Mouse (Mus musculus) hindbrain, postnatal 0 days (tissue): ENCODE measurements at regions not wholly inside any gene's neighbourhood (a gene's known extent, or its start where the extent isn't known, plus 50 kb on each side); places are given as distances from the start of the nearest gene placed in this dataset.

ENCODE experiments used
- ATAC-seq: fragments of 200-750 bp; cut with Nextera tagmentation; 2 replicates; pipeline ENCODE4 v1.8.0; 2017; ENCODE audit warnings: mild to moderate bottlenecking, moderate TSS enrichment, moderate library complexity
- DNase-seq: peaks from one replicate; pipeline ENCODE4 v3.0.0-alpha.2; 2015; ENCODE audit warnings: low spot score
- H3K27ac ChIP-seq: fragments of 300-500 bp; sonication (generic); 2 replicates; pipeline ENCODE4 v1.5.1; 2014; ENCODE audit warnings: mild to moderate bottlenecking
- H3K27me3 ChIP-seq: fragments of 300-500 bp; sonication (generic); 2 replicates; pipeline ENCODE4 v1.6.1; 2014; ENCODE audit warnings: low read length, mixed read lengths; ENCODE audit not compliant: insufficient read depth
- H3K36me3 ChIP-seq: fragments of 300-500 bp; sonication (generic); 2 replicates; pipeline ENCODE4 v1.6.1; 2014; ENCODE audit warnings: low read length, mixed read lengths; ENCODE audit not compliant: insufficient read depth
- H3K4me1 ChIP-seq: fragments of 300-500 bp; sonication (generic); 2 replicates; pipeline ENCODE4 v1.6.1; 2014; ENCODE audit warnings: antibody characterized with exemption, low read length, mixed read lengths; ENCODE audit not compliant: insufficient read depth
- H3K4me2 ChIP-seq: fragments of 300-500 bp; sonication (generic); 2 replicates; pipeline ENCODE4 v1.6.1; 2014; ENCODE audit warnings: low read depth, mild to moderate bottlenecking, low read length, moderate library complexity, mixed read lengths
- H3K4me3 ChIP-seq: fragments of 300-500 bp; sonication (generic); 2 replicates; pipeline ENCODE4 v1.5.1; 2014; ENCODE audit warnings: low read length
- H3K9ac ChIP-seq: fragments of 300-500 bp; sonication (generic); replicated peaks from 2 replicates; pipeline ENCODE4 v1.6.1; 2014; ENCODE audit warnings: mild to moderate bottlenecking, low read length, moderate library complexity, mixed read lengths
- H3K9me3 ChIP-seq: fragments of 300-500 bp; sonication (generic); 2 replicates; pipeline ENCODE4 v1.6.1; 2016; ENCODE audit warnings: low read length, mixed read lengths
- CTCF ChIP-seq: IDR thresholded peaks from 2 replicates; pipeline ENCODE4 v1.5.1; 2016; ENCODE audit warnings: antibody characterized with exemption, control low read depth, low read depth
- WGBS: fragments of 180-500 bp; shearing (Covaris S2); extraction: QIAGEN DNeasy Blood & Tissue Kit; methylation state at CpG from one replicate; pipeline ENCODE4 v1.1.7; 2014; 5-methylcytosine and 5-hydroxymethylcytosine counted together

DNA sequence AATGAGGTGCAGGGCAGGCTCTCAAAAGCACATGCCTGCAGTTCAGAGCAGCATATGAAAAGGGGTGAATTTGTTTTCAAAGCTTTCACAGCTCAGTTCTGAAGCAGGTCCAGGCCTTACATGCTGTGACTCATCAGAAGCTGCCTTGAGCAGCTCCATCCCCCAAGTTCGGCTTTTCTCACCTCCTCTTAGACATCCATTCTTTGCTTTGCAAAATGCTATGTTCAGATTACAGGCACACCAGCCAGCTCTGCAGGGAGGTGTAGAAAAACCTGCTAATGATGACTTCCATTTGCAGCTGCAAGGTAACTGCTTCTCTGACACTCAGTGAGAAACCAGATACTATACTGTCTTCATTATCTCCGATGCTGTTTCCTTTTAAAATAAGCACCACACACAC is 532.0 kb upstream of the Tbl1xr1 start:
- WGBS = 50% methylated on average over 2 of the region's 2 CpGs
- DNase-seq = peak; percentile 3
- Histone ChIP-seq H3K27me3 (no peaks in the 10 kb centered on the region), H3K36me3 (no peaks in the 10 kb centered on the region), H3K9me3 (no peaks in the 10 kb centered on the region), H3K4me2 (no peak overlapping the region), H3K4me1 (no peaks in the 10 kb centered on the region), H3K9ac (no peak overlapping the region), H3K27ac (no peak overlapping the region), H3K4me3 (no peak overlapping the region)
- ATAC-seq = no peak
- no peak for TF ChIP-seq CTCF

GRCm38 (mm10) chr3:21545156-21545893 is 531.1 kb upstream of the Tbl1xr1 start:
- 39% methylated on average over 5 of the region's 5 CpGs for WGBS
- Histone ChIP-seq H3K36me3 (no peaks in the 10 kb centered on the region), H3K27ac (no peak overlapping the region), H3K4me3 (no peak overlapping the region), H3K4me2 (no peak overlapping the region), H3K9me3 (no peaks in the 10 kb centered on the region), H3K27me3 (no peaks in the 10 kb centered on the region), H3K9ac (no peak overlapping the region), H3K4me1 (no peaks in the 10 kb centered on the region)
- ATAC-seq = no peak
- no peak for TF ChIP-seq CTCF
- no peak for DNase-seq

- TF ChIP-seq CTCF = no peak
- WGBS = 25% methylated on average over 2 of the region's 2 CpGs
- no peak overlapping the region for H3K27ac ChIP-seq
Measured at GRCm38 (mm10) chr3:21546411-21546810, 530.0 kb upstream of the Tbl1xr1 start.

DNA sequence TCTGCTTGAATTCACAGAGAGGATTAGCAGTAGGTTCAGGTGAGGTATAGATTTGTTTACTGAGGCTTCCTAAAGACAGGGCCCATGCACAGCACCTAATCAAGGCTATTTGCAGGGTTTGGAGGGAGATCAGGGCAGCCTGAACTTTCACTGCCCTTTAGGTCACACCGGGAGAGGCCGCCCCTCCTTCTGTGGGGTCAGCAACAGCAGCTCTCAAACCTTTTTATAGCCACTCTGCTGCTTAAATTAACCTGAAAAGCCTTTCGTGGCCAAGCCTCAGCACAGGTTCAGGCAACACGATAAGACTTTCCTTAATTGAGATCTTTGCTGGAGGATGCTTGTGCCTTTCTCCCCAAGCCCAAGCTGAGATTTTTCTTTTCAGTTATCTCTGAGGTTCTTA is 526.8 kb upstream of the Tbl1xr1 start:
- H3K4me1 ChIP-seq = peaks cover 7% of the 10 kb centered on the region
- H3K27me3 ChIP-seq = no peaks in the 10 kb centered on the region
- H3K4me3 ChIP-seq = no peak overlapping the region
- no peak overlapping the region for H3K4me2 ChIP-seq
- no peaks in the 10 kb centered on the region for H3K9me3 ChIP-seq
- 49% methylated on average over 4 of the region's 4 CpGs for WGBS
- H3K36me3 ChIP-seq = no peaks in the 10 kb centered on the region
- H3K9ac ChIP-seq = no peak overlapping the region
- no peak overlapping the region for H3K27ac ChIP-seq
- no peak for ATAC-seq
- DNase-seq = no peak
- TF ChIP-seq CTCF = no peak

More at GRCm38 (mm10) chr3:21546411-21546810, 530.0 kb upstream of the Tbl1xr1 start:
- no peak overlapping the region for H3K4me3 ChIP-seq
- no peak overlapping the region for H3K4me2 ChIP-seq
- no peaks in the 10 kb centered on the region for H3K4me1 ChIP-seq
- H3K27me3 ChIP-seq = no peaks in the 10 kb centered on the region
- H3K36me3 ChIP-seq = no peaks in the 10 kb centered on the region
- no peak for DNase-seq
- H3K9ac ChIP-seq = no peak overlapping the region
- no peaks in the 10 kb centered on the region for H3K9me3 ChIP-seq
- no peak for ATAC-seq

- peak; percentile 69 for DNase-seq
- Histone ChIP-seq H3K9ac (no peak overlapping the region), H3K27ac (peak overlapping the region; percentile 41; the same call in 1 of the 2 replicates), H3K4me3 (no peak overlapping the region), H3K9me3 (no peaks in the 10 kb centered on the region), H3K4me2 (no peak overlapping the region), H3K36me3 (no peaks in the 10 kb centered on the region), H3K27me3 (no peaks in the 10 kb centered on the region), H3K4me1 (peaks cover 7% of the 10 kb centered on the region)
- TF ChIP-seq CTCF = no peak
- peak; percentile 82 for ATAC-seq
- 22% methylated on average over 3 of the region's 3 CpGs for WGBS
Measured at GRCm38 (mm10) chr3:21553159-21553758, 523.2 kb upstream of the Tbl1xr1 start.

GRCm38 (mm10) chr3:21553859-21554258 is 522.6 kb upstream of the Tbl1xr1 start:
- no peak for TF ChIP-seq CTCF
- no peak overlapping the region for H3K4me2 ChIP-seq
- no peaks in the 10 kb centered on the region for H3K9me3 ChIP-seq
- H3K27me3 ChIP-seq = no peaks in the 10 kb centered on the region
- no peak overlapping the region for H3K9ac ChIP-seq
- no peak overlapping the region for H3K4me3 ChIP-seq
- no peak for ATAC-seq
- DNase-seq = no peak
- no peak overlapping the region for H3K27ac ChIP-seq
- H3K36me3 ChIP-seq = no peaks in the 10 kb centered on the region
- WGBS = 62% methylated on average over 1 of the region's 1 CpGs
- H3K4me1 ChIP-seq = peaks cover 7% of the 10 kb centered on the region

- Histone ChIP-seq H3K4me3 (no peak overlapping the region), H3K4me2 (no peak overlapping the region), H3K9ac (no peak overlapping the region), H3K27me3 (no peaks in the 10 kb centered on the region), H3K9me3 (no peaks in the 10 kb centered on the region), H3K4me1 (peaks cover 7% of the 10 kb centered on the region), H3K27ac (0 out of 2 replicates have a peak overlapping the region, but pooled peaks have one; percentile 20), H3K36me3 (no peaks in the 10 kb centered on the region)
- TF ChIP-seq CTCF = no peak
- DNase-seq (peak; percentile 83), ATAC-seq (peak; percentile 59)
- WGBS = 32% methylated on average over 12 of the region's 12 CpGs
Measured at GRCm38 (mm10) chr3:21557963-21558441, 518.5 kb upstream of the Tbl1xr1 start.
